Mouse (Mus musculus) lung, postnatal 25 days (tissue): ENCODE results near the gene Hadhb.
A peak's percentile ranks its signal among the peaks of the same experiment; 100 is the strongest.

ENCODE experiments used
- DNase-seq: peaks from one replicate; pipeline ENCODE4 v3.0.0; 2022; ENCODE audit warnings: low spot score

The Hadhb gene

GRCm38 (mm10) chr5:30154474-30155394 lies at the start of gene Hadhb, which contains the start of gene Hadha:
Hadhb (plus strand) TSS chr5:30155248.
Hadha (minus strand) TSS chr5:30155162.
- DNase-seq: peak; percentile 93

GRCm38 (mm10) chr5:30105668-30106300 lies 49.3 kb upstream of the Hadhb start, which contains the start of gene 3110082J24Rik:
3110082J24Rik (minus strand) TSS chr5:30106086.
- no peak for DNase-seq

- DNase-seq: no peak
Measured at GRCm38 (mm10) chr5:30106756-30107155, 48.3 kb upstream of the Hadhb start.

GRCm38 (mm10) chr5:30107186-30107585 lies 47.9 kb upstream of the Hadhb start:
- no peak for DNase-seq

- no peak for DNase-seq
Measured at GRCm38 (mm10) chr5:30107611-30108041, 47.4 kb upstream of the Hadhb start.

- DNase-seq: no peak
Measured at GRCm38 (mm10) chr5:30108233-30108632, 46.8 kb upstream of the Hadhb start.

GRCm38 (mm10) chr5:30109899-30110298 lies 45.1 kb upstream of the Hadhb start:
- DNase-seq: no peak

- no peak for DNase-seq
Measured at GRCm38 (mm10) chr5:30110371-30111060, 44.5 kb upstream of the Hadhb start.

- no peak for DNase-seq
Measured at GRCm38 (mm10) chr5:30111126-30111525, 43.9 kb upstream of the Hadhb start.

- no peak for DNase-seq
Measured at GRCm38 (mm10) chr5:30111771-30112170, 43.3 kb upstream of the Hadhb start.

GRCm38 (mm10) chr5:30112533-30113068 lies 42.4 kb upstream of the Hadhb start:
- DNase-seq: no peak

- peak; percentile 24 for DNase-seq
Measured at GRCm38 (mm10) chr5:30113881-30114760, 40.9 kb upstream of the Hadhb start.

GRCm38 (mm10) chr5:30114761-30115140 lies 40.3 kb upstream of the Hadhb start:
- no peak for DNase-seq

GRCm38 (mm10) chr5:30115718-30116117 lies 39.3 kb upstream of the Hadhb start:
- no peak for DNase-seq

GRCm38 (mm10) chr5:30118018-30118417 lies 37.0 kb upstream of the Hadhb start:
- no peak for DNase-seq

- DNase-seq: no peak
Measured at GRCm38 (mm10) chr5:30119163-30119562, 35.9 kb upstream of the Hadhb start.

GRCm38 (mm10) chr5:30120106-30120505 lies 34.9 kb upstream of the Hadhb start:
- DNase-seq: no peak

- DNase-seq: no peak
Measured at GRCm38 (mm10) chr5:30122481-30122880, 32.6 kb upstream of the Hadhb start.

GRCm38 (mm10) chr5:30125587-30125986 lies 29.5 kb upstream of the Hadhb start:
- peak; percentile 35 for DNase-seq

- DNase-seq: no peak
Measured at GRCm38 (mm10) chr5:30126756-30127155, 28.3 kb upstream of the Hadhb start.

GRCm38 (mm10) chr5:30127921-30128597 lies 27.0 kb upstream of the Hadhb start:
- DNase-seq: no peak
